8 mouse cellular contexts compared by ENCODE assay signal in the genomic region with DNA sequence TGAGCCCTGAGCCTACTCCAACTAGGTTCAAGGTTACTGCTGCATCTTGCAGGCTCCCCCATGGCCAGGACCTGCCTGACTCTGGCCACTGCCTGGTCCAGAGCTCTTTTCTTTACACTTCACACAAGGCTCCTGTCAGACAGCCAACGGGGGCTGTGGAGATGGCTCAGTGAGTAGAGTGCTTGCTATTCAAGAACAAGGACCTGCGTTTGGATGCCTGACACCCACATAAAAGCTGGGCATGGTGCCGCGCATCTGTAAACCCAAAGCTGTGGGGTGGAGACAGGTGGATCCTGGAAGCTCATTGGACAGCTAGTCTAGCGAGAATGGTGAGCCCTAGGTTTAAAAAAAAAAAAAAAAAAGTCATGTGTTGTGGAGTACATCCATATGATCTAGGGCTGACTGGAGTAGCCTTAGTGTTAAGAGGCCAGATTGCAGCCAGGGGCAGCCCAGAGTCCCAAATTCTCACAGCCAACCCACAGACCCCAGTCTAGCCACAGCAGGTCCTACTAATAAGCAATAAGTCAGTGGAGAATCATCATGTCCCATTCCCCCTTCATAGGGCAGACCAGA. TPM values are rescaled to one million over a fixed set of nuclear protein-coding genes. Genes with fewer than 3 reads are reported as not detected.
DNase-seq lines count a peak whose midpoint lies in the region; ATAC-seq and TF ChIP-seq lines count a peak whose summit lies in the region.

No protein-coding gene starts in this region.

- peaks cover 12% of the 10 kb centered on the region for H3K79me2 ChIP-seq in heart, adult 2 months (replicated peaks; ENCODE audit: control insufficient read depth, insufficient read depth, low read length)

- intact Hi-C loops in heart, adult 2 months (cut with DNase I): loop anchor here (2.0 kb wide), 1 partner anchor 21 kb away; no protein-coding TSS in a partner anchor
- intact Hi-C loops in heart, postnatal 14 days (cut with DNase I): no loop called here
- intact Hi-C loops in gastrocnemius, postnatal 36 days (cut with DNase I): no loop called here

- TF ChIP-seq EP300 in heart, adult 2 months (IDR thresholded peaks at IDR 0.05; ENCODE audit: insufficient read depth, low read depth, low read length): no peak

- H3K9ac ChIP-seq in heart, adult 2 months (ENCODE audit: low read depth, low read length): no peak overlapping the region
- no peak overlapping the region for H3K9ac ChIP-seq in midbrain, embryonic 11.5 days (ENCODE audit: low read length)
- H3K9ac ChIP-seq in midbrain, embryonic 14.5 days (replicated peaks; ENCODE audit: low read length): no peak overlapping the region
- H3K9ac ChIP-seq in hindbrain, embryonic 14.5 days: no peak overlapping the region

- DNase-seq in heart, adult 2 months: no peak
- no peak for DNase-seq in heart, postnatal 14 days
- DNase-seq in midbrain, embryonic 11.5 days (ENCODE audit: low spot score, missing footprints): no peak
- no peak for DNase-seq in midbrain, embryonic 14.5 days
- no peak for DNase-seq in hindbrain, embryonic 14.5 days (ENCODE audit: low spot score)
- DNase-seq in right cerebral cortex, postnatal 25 days: peak; percentile 72
- DNase-seq in gastrocnemius, postnatal 36 days: no peak

- no peak overlapping the region for H3K4me3 ChIP-seq in heart, adult 2 months
- no peak overlapping the region for H3K4me3 ChIP-seq in midbrain, embryonic 11.5 days (ENCODE audit: low read depth, low read length)
- no peak overlapping the region for H3K4me3 ChIP-seq in midbrain, embryonic 14.5 days (replicated peaks; ENCODE audit: low read depth, low read length)
- H3K4me3 ChIP-seq in hindbrain, embryonic 14.5 days (replicated peaks; ENCODE audit: low read length): no peak overlapping the region

- no peaks in the 10 kb centered on the region for H3K27me3 ChIP-seq in heart, adult 2 months (ENCODE audit: control insufficient read depth, insufficient read depth, low read length)
- no peaks in the 10 kb centered on the region for H3K27me3 ChIP-seq in midbrain, embryonic 11.5 days (ENCODE audit: control insufficient read depth, insufficient read depth, low read length)
- H3K27me3 ChIP-seq in midbrain, embryonic 14.5 days (ENCODE audit: control insufficient read depth, insufficient read depth, low read length): no peaks in the 10 kb centered on the region
- no peaks in the 10 kb centered on the region for H3K27me3 ChIP-seq in hindbrain, embryonic 14.5 days (ENCODE audit: control insufficient read depth, insufficient read depth, low read length)

- no peak for TF ChIP-seq POLR2A in heart, adult 2 months (IDR thresholded peaks at IDR 0.05; ENCODE audit: insufficient read depth, low read depth, low read length)

- H3K4me1 ChIP-seq in heart, adult 2 months (ENCODE audit: control insufficient read depth, insufficient read depth, low read length): peaks cover 59% of the 10 kb centered on the region
- H3K4me1 ChIP-seq in midbrain, embryonic 11.5 days (ENCODE audit: control insufficient read depth, insufficient read depth, low read length): peaks cover 45% of the 10 kb centered on the region
- peaks cover 53% of the 10 kb centered on the region for H3K4me1 ChIP-seq in midbrain, embryonic 14.5 days (ENCODE audit: control insufficient read depth, insufficient read depth, low read length)
- peaks cover 53% of the 10 kb centered on the region for H3K4me1 ChIP-seq in hindbrain, embryonic 14.5 days (replicated peaks; ENCODE audit: control insufficient read depth, insufficient read depth, low read length)

- H3K9me3 ChIP-seq in midbrain, embryonic 11.5 days (ENCODE audit: control insufficient read depth, low read length): no peaks in the 10 kb centered on the region
- no peaks in the 10 kb centered on the region for H3K9me3 ChIP-seq in midbrain, embryonic 14.5 days (ENCODE audit: control insufficient read depth, low read length)
- H3K9me3 ChIP-seq in hindbrain, embryonic 14.5 days (ENCODE audit: control insufficient read depth, low read length): no peaks in the 10 kb centered on the region

- no peak for TF ChIP-seq CTCF in heart, adult 2 months (IDR thresholded peaks at IDR 0.05)

- H3K36me3 ChIP-seq in heart, adult 2 months (ENCODE audit: control insufficient read depth, insufficient read depth, low read length): peaks cover 5% of the 10 kb centered on the region
- H3K36me3 ChIP-seq in midbrain, embryonic 11.5 days (ENCODE audit: control insufficient read depth, insufficient read depth, low read length): 0 out of 2 replicates have a peak, but pooled peaks cover 2% of the 10 kb centered on the region
- H3K36me3 ChIP-seq in midbrain, embryonic 14.5 days (ENCODE audit: control insufficient read depth, insufficient read depth, low read length): no peaks in the 10 kb centered on the region
- H3K36me3 ChIP-seq in hindbrain, embryonic 14.5 days (replicated peaks; ENCODE audit: control insufficient read depth, insufficient read depth): no peaks in the 10 kb centered on the region

- no peak overlapping the region for H3K4me2 ChIP-seq in midbrain, embryonic 11.5 days
- no peak overlapping the region for H3K4me2 ChIP-seq in midbrain, embryonic 14.5 days (ENCODE audit: low read length)
- H3K4me2 ChIP-seq in hindbrain, embryonic 14.5 days (replicated peaks): no peak overlapping the region

- ATAC-seq in midbrain, embryonic 11.5 days (ENCODE audit: low FRiP score): no peak
- no peak for ATAC-seq in midbrain, embryonic 14.5 days (ENCODE audit: low FRiP score, low TSS enrichment)
- no peak for ATAC-seq in hindbrain, embryonic 14.5 days (ENCODE audit: low FRiP score)
- ATAC-seq in inflammation-experienced regulatory T-cells, adult 6 months: no peak

- peak overlapping the region; percentile 57 for H3K27ac ChIP-seq in heart, adult 2 months
- H3K27ac ChIP-seq in midbrain, embryonic 11.5 days (ENCODE audit: low read depth, low read length): 0 out of 2 replicates have a peak overlapping the region, but pooled peaks have one; percentile 88
- H3K27ac ChIP-seq in midbrain, embryonic 14.5 days (replicated peaks; ENCODE audit: low read depth, low read length): no peak overlapping the region
- H3K27ac ChIP-seq in hindbrain, embryonic 14.5 days: peak overlapping the region; percentile 89

- 73% methylated on average over 5 of the region's 5 CpGs for WGBS in heart, adult 2 months
- WGBS in midbrain, embryonic 11.5 days: 69% methylated on average over 5 of the region's 5 CpGs
- 51% methylated on average over 5 of the region's 5 CpGs for WGBS in midbrain, embryonic 14.5 days
- whole genome bisulfite sequencing in hindbrain, embryonic 14.5 days: 45% methylated on average over 5 of the region's 5 CpGs

RNA-seq across cellular contexts. Expression of a gene that starts 50.3 kb away (rescaled TPM):
- 10 to 100 TPM; 56.7 to 56.8 TPM for total RNA-seq in heart, adult 2 months (2021)
- polyA plus RNA-seq in heart, adult 2 months (2012; rRNA removed): 34.9 and 46.0 TPM in 2 replicates
- 10 to 100 TPM; 65.0 to 65.3 TPM for total RNA-seq in heart, postnatal 14 days (2021)
- polyA plus RNA-seq in midbrain, embryonic 11.5 days (2014; fragmentation: Nextera tagmentation; extraction: Ambion mirVana): 12.7 and 13.6 TPM in 2 replicates
- polyA plus RNA-seq in midbrain, embryonic 14.5 days (2014; fragmentation: Nextera tagmentation; extraction: Ambion mirVana): 14.3 and 15.4 TPM in 2 replicates
- polyA plus RNA-seq in hindbrain, embryonic 14.5 days (2014; fragmentation: Nextera tagmentation; extraction: Ambion mirVana): 15.1 and 15.6 TPM in 2 replicates
- polyA plus RNA-seq in inflammation-experienced regulatory T-cells, adult 6 months (2017; shearing (Covaris generic)): 10 to 100 TPM; 10.7 to 26.8 (median 26.8) TPM
- total RNA-seq in gastrocnemius, postnatal 36 days (2021): 10 to 100 TPM; 28.7 to 30.2 TPM
